Mouse (Mus musculus): ENCODE measurements at regions not wholly inside any gene's neighbourhood (a gene's known extent, or its start where the extent isn't known, plus 50 kb on each side); places are given as distances from the start of the nearest gene placed in this dataset.

DNA sequence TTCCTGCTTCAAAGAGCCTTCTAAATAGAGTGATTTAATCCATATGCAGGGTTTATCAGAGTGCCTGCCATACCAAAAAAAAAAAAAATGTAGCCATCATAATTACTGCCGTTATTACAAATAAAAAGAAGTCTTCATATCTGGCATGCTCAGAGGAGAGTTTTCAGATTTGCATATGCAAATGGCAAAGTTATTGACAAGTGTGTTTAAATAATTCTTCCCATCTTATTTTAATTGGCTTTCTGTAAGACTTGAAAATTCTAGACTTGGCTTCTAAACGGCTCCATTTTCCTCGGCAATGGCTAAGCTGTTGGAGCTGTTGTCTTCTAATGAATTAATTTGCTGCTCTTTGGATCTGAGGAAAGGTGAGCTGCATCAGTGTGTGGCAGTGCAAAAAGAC lies 144.1 kb upstream of the Gm765 start:
- DNase-seq: no peak
- intact Hi-C loops (cut with DNase I): no loop called here

DNA sequence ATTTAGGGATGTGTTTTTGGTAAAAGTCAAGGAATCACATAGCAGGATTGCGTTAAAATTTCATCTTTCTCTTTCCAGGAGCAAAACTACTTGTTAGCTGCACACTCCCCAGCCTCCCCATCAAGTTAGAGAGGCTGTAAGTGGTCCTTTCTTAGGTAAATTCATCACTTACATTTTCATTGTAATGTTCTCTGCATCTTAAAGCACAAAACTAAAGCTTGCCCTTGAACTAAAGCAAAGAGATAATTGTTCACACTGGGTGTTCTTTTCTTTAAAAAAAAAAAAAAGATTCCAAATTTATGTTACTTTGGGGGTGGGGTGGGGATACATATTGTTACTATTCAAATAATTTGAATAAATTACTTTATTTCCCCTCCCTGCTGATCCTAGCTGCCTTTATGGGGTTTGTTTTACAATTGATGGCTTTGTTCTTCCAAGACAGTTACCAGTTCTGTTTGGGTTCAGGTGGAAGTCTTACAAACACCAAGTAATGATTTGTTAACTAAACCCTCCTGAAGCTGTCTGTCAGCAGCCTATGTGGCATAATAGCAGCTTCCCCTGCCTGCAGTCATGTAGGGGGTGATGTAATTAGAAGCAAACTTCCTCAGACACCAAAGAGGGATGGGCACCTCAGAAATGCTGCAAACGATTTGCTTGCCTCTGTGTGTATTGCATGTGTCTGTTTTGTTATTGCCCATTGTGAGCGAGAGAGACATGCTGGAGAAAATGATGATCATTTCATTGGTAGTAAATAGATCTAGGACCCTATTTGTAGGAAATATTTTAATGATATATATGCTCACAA lies 141.0 kb upstream of the Gm765 start:
- intact Hi-C loops (cut with DNase I): no loop called here
- DNase-seq: no peak

DNA sequence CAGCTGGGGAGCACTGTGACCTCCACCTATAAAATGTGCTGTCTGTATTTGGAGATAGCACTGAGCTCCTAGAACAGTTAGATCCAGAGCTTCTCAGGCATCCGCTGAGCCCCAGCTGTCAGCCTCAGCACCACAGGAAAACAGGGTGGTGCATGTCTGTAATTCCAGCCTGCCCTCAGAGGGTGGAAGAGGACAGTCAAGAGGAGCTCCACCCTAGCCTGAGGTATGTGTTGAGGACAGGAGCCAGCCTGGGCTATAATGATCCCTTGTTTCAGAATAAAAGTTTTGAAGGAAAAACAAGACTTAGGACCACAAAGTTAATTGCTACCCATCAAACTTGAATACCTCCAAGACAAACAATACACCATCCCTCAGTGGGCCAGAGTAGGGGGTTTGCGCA lies 139.8 kb upstream of the Gm765 start:
- DNase-seq: peak in 1 of 2 experiments; percentile 16
- intact Hi-C loops (cut with DNase I): no loop called here

DNA sequence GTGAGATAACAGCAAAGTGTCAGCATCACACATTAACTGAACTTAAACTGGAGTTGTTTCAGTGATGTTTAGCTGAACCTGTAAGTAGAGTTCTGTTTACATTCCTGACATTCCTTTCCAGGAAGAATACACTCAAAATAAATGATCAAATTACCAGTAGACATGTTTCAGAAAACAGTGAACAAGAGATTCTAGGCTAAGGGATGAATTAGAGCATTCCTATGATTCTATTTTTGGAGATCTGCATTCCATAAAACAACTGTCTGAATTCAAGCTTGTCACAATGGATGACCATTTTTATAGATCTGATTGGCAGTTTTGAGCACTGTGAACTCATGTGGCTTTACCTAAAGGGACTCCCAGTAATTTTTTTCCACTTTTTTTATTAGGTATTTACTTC lies 125.0 kb upstream of the Gm765 start:
- intact Hi-C loops (cut with DNase I): no loop called here
- DNase-seq: no peak

DNA sequence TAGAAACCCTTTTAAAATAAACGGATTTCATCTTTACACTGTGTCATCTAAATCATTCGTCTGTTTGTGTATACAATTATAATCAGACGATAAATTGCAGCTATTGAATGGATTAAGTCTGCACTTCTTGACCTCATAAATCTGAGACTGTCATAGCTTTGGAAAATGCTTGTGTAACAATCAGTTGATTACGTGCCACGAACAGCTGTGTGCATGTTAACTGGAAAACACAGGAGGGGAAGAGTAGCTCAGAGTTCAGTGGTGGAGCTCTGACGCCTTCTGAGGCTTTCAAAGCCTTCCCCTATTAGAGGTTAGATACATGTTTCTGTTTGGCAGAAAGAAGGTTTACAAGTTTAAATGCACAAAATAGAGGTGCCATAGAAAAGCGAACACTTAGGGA lies 109.7 kb upstream of the Gm765 start:
- DNase-seq: no peak
- intact Hi-C loops (cut with DNase I): no loop called here

DNA sequence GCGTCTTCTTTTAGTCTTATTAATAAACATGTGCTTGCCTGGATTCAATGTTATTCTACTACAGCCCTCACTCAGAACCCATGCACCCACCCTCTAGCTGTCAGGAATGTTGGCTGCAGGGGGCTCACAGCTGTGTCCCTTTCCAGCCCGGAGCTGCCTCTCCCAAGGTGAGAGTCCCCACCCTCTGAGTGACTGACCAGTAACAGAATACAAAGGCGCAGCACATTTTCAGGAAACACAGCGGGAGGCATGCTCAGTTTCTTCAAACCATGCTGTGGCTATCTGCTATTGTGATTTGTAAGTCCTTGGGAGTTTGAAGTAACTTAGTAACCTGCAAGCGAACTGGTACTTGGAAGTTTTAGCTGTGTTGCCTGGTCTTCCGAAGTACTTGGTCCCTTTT lies 93.1 kb upstream of the Gm765 start:
- intact Hi-C loops (cut with DNase I): no loop called here
- no peak for DNase-seq

DNA sequence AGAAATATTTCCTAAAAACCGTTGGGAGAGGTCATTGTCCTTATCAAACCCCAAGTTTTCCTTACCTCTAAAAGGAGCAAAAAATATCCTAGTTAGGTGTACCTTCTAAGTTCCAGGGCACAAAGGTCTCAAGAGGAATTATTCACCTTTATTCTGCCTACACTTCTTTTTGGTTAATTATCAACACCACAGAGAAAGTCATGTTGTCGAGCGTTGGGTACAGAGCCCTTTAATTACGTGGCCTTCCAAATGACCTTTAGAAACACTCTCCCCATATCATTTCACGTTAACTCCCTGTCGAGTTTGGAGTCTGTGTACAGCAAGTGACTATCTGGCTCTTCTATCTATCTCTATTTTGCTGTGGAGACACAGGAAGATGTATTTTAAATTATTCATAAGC lies 90.7 kb upstream of the Gm765 start:
- intact Hi-C loops (cut with DNase I): no loop called here
- DNase-seq: no peak

DNA sequence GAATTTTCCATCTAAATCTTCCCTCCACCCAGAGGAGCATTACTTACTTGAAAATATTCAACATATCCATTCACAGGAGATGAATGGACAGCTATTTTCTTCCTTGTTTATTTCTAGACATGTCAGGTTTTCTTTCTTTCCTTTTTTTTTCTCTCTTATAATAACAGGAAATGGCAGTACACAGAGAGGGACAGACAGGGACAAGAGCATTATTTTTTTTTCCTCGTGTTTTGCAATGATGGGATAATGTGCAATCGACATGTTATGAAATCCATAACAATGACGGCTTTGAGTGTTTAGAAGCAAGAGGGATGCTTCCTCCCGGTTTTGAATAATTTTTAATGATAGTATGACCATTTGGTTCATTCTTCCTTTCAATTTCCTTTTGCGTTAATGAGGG lies 86.6 kb upstream of the Gm765 start:
- intact Hi-C loops (cut with DNase I): no loop called here
- DNase-seq: no peak

DNA sequence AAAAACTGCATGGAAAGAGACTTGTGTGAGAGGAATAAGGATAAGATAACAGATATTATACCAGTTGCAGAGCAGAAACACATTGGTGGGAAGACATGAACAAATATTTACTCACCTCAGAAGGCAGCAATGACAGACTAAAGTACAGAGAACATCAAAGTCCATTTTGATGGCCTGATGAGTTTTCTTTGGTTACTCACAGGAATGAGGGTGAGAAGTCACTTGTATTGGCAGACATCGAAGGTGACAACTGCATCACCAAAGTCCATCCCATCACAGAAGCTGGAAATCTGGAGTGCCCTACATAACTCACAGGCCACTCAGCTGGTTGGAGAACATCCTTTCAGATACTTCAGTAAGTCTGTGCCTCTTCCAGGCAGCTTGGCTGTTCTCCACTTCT lies 60.1 kb upstream of the Gm765 start:
- intact Hi-C loops (cut with DNase I): no loop called here
- no peak for DNase-seq

DNA sequence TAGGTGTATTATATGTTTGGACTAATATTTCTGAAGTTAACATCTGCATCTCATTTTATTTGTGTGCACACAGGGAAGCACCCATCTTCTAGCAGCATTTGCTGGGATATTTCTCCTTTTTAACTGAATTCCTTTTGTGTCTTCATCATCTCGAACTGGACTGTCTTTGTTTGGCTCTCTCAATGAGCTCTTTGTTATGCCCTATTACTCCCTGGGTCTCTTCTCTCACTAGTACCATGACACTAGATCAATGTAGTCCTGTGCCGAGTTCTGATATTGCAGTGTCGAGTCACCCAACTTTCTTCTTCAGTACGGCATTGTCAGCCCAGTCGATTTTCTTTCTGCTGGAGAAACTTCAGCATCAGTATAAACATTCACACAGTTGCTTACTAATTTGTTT lies 52.0 kb upstream of the Gm765 start:
- DNase-seq: no peak
- intact Hi-C loops (cut with DNase I): no loop called here

All from heart, postnatal 14 days (tissue).